Mouse (Mus musculus) activated CD4-positive, CD25-positive, alpha-beta regulatory T cell, adult 4 months (primary cell): ENCODE measurements around the gene Ube2l6. TPM values are rescaled to one million over a fixed set of nuclear protein-coding genes. Genes with fewer than 3 reads are reported as not detected.

ENCODE experiments used
- ATAC-seq: one replicate; pipeline ENCODE4 v1.8.0; 2017
- polyA plus RNA-seq, 2 experiments: library from polyadenylated mRNA; unstranded; fragments of 100-300 nt; shearing (Covaris generic); gene quantifications; one replicate each; pipeline ENCODE4 v1.2.1; 2017

Ube2l6 gene
- polyA plus RNA-seq, 2 experiments from 2014 or later, result 71.4 to 83.0 TPM

DNA sequence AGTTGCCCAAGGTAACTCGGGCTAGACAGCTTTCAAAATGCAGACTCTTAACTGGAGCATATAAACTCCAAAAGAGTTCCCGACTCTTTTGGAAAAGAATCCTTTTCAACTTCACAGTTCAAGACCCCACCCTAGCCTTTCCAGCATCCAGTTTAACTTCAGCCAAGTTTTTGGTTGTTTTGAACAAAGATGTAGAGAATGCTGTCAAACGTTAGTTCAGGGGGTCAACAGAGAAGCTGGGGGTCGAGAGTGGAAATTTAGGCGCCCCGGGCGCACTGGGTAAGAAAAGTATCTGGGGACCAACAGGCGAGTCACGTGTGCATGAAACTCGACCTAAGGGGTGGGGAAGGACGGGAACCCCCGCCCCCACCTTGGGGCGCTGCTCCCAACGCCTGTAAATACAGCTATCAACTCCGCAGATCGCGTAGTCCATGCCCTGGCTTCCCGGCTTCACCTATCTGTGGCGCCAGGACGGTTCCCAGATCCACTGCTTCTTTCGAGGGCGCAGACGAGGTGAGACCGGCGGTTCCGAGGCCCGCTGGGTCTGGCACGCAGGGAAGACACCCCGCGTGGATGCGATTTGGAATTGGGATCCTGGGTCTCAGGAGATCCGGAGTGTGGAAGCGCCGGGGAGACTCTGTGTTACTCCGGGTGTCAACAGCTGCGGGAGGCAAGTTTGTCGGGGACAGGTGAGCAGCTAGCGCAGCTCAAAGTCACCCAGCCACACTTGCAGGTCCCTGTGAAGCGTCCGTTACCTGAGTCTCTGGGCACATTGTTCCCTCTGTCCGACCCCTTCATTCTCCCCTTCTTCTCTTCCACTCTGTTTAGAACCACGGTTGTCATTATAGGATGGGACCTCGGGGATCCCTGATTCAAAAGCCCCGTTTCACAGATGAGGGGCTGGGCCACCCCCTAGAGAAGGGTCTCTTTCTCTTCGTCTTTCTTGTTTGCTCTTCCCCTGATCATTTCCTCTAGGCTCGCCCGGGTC, 40.7 kb downstream of the Ube2l6 start:
- ATAC-seq, result no peak

DNA sequence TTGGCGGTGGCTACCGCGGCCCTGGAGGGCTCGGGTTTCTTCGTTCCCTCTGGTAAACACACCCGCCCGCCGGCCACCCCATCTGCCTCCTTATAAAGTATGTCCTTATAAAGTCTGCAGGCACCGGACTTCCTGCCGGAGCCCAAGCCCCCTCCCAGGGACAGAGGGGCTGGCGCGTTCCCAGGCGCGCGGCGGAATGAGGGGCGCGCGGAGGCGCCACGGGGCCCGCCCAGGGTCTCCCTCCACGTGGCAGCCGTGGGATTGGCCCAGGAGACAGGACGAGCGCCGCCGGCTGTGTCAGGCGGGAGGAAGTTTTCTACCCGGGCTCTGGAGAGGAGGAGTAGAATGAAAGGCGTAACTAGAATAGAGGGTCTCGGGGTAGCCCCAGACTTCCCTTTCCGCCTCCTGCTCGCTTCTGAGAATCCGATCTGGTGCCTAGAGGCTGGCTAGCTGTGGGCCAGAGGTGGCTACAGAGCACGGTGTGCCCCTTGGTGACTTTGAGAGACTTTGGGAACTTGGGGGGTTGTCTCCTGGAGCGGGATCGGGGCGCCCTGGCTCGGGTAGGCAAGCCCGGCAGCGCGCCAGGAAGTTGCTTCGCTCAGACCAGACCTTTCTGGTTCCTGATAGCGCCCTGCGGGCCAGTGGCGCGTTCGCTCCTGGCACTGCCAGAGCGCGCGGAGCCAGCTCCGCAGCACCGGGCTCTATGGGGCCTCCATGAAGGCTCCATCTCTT, 41.6 kb downstream of the Ube2l6 start:
- no peak for ATAC-seq

DNA sequence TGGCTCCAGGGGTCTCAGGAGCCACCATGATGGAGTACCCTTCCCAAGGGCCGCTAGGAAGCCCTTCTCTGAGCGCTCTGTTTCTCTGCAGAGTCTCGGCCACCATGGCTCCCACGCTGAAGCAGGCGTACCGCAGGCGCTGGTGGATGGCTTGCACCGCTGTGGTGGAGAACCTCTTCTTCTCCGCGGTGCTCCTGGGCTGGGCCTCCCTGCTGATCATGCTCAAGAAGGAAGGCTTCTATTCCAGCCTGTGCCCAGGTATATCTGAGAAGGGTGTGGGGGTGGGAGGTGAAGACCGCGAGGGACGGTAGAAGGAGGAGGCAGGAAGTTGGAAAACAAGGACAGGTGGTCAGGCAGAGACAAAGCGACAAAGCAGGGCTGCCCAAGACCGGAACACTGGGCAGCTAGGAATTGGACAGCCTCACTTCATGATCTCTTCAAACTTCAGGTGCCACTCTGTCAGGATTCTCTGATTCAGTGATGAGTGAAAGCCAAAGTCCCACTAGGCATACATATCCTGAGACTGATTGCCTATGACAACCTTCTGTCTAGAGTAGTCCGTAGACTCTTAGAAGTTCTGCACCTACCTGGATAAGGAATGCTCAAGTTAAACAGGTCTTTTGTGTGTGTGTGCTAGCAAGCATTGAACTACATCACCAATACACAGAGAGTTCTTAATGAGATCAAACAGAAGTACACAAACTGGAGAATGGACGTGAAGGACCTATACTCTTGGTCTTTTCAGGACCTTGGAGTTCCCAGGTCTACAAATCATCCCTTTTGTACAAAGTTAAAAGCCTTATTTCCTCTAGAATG, 42.3 kb downstream of the Ube2l6 start:
- no peak for ATAC-seq

- no peak for ATAC-seq
These were observed 43.3 kb downstream of the Ube2l6 start for GRCm38 (mm10) chr2:84841905-84842304.

- no peak for ATAC-seq
These were observed 45.0 kb downstream of the Ube2l6 start for GRCm38 (mm10) chr2:84843654-84844053.

- ATAC-seq, result no peak
These were observed 46.6 kb downstream of the Ube2l6 start for GRCm38 (mm10) chr2:84845226-84845625.

- no peak for ATAC-seq
These were observed 51.9 kb downstream of the Ube2l6 start for GRCm38 (mm10) chr2:84850407-84851129.

- ATAC-seq, result no peak
These were observed 52.8 kb downstream of the Ube2l6 start for GRCm38 (mm10) chr2:84851130-84852040.

GRCm38 (mm10) chr2:84855732-84856131, 57.1 kb downstream of the Ube2l6 start:
- ATAC-seq, result peak; percentile 89

GRCm38 (mm10) chr2:84858551-84858950, 59.9 kb downstream of the Ube2l6 start:
- no peak for ATAC-seq

Other genes with a start within 250 kb of the Ube2l6 start
- gene Ctnnd1, start 148.1 kb upstream of the Ube2l6 start, polyA plus RNA-seq, result under 1 TPM; 0.29 to 0.67 TPM
- under 1 TPM; 0.15 to 0.53 TPM for gene Btbd18, start 139.7 kb upstream of the Ube2l6 start, polyA plus RNA-seq
- 100 to 1,000 TPM; 152 to 184 TPM for gene Selenoh, start 128.1 kb upstream of the Ube2l6 start, polyA plus RNA-seq
- gene Gm28635, start 120.8 kb upstream of the Ube2l6 start, polyA plus RNA-seq, result not detected
- gene Med19, start 120.4 kb upstream of the Ube2l6 start, polyA plus RNA-seq, result 10 to 100 TPM; 16.9 to 17.8 TPM
- gene Tmx2, start 119.7 kb upstream of the Ube2l6 start, polyA plus RNA-seq, result 100 to 1,000 TPM; 108 to 124 TPM
- gene Zdhhc5, start 83.6 kb upstream of the Ube2l6 start, polyA plus RNA-seq, result 10 to 100 TPM; 13.7 to 14.5 TPM
- 10 to 100 TPM; 47.4 to 47.7 TPM for gene Clp1, start 71.5 kb upstream of the Ube2l6 start, polyA plus RNA-seq
- 1 to 10 TPM in 1 of 2 experiments, under 1 TPM in 1; 0.64 to 1.1 TPM for gene Ypel4, start 64.8 kb upstream of the Ube2l6 start, polyA plus RNA-seq
- gene Gm19426, start 55.2 kb upstream of the Ube2l6 start, polyA plus RNA-seq, result not detected
- not detected for gene Serping1, start 23.4 kb upstream of the Ube2l6 start, polyA plus RNA-seq
- not detected for gene Smtnl1, start 23.8 kb downstream of the Ube2l6 start, polyA plus RNA-seq
- gene Timm10, start 28.2 kb downstream of the Ube2l6 start, polyA plus RNA-seq, result 10 to 100 TPM; 36.8 to 40.4 TPM
- 1 to 10 TPM; 3.7 to 7.6 TPM for gene Slc43a1, start 40.0 kb downstream of the Ube2l6 start, polyA plus RNA-seq
- gene Rtn4rl2, start 87.9 kb downstream of the Ube2l6 start, polyA plus RNA-seq, result not detected
- 10 to 100 TPM; 15.5 to 15.6 TPM for gene Slc43a3, start 137.8 kb downstream of the Ube2l6 start, polyA plus RNA-seq
- under 1 TPM in 1 of 2 experiments, not detected in 1; 0.65 TPM for gene Prg2, start 181.6 kb downstream of the Ube2l6 start, polyA plus RNA-seq
- gene Prg3, start 189.4 kb downstream of the Ube2l6 start, polyA plus RNA-seq, result not detected
- 100 to 1,000 TPM; 135 to 160 TPM for gene Ssrp1, start 238.4 kb downstream of the Ube2l6 start, polyA plus RNA-seq
- gene P2rx3, start 238.6 kb downstream of the Ube2l6 start, polyA plus RNA-seq, result under 1 TPM in 1 of 2 experiments, not detected in 1; 0.62 TPM
- gene Tnks1bp1, start 249.2 kb downstream of the Ube2l6 start, polyA plus RNA-seq, result 1 to 10 TPM; 3.9 to 6.3 TPM